Mouse (Mus musculus): ENCODE data around the gene Colca2.

Colca2 gene

GRCm38 (mm10) chr9:51272102-51272501, 6.3 kb downstream of the Colca2 start:
- no peak for DNase-seq (ENCODE audit: low read depth)

- DNase-seq (ENCODE audit: low read depth), result no peak
Observed at GRCm38 (mm10) chr9:51271073-51271472, 7.3 kb downstream of the Colca2 start.

- DNase-seq (ENCODE audit: low read depth), result no peak
Observed at GRCm38 (mm10) chr9:51268852-51269251, 9.5 kb downstream of the Colca2 start.

- DNase-seq (ENCODE audit: low read depth), result no peak
Observed at GRCm38 (mm10) chr9:51258426-51258825, 19.9 kb downstream of the Colca2 start.

GRCm38 (mm10) chr9:51256780-51257502, 21.4 kb downstream of the Colca2 start:
- no peak for DNase-seq (ENCODE audit: low read depth)

- no peak for DNase-seq (ENCODE audit: low read depth)
Observed at GRCm38 (mm10) chr9:51238741-51239385, 39.5 kb downstream of the Colca2 start.

GRCm38 (mm10) chr9:51232163-51232562, 46.2 kb downstream of the Colca2 start:
- DNase-seq (ENCODE audit: low read depth), result no peak

GRCm38 (mm10) chr9:51230701-51231389, 47.5 kb downstream of the Colca2 start:
- DNase-seq (ENCODE audit: low read depth), result no peak

GRCm38 (mm10) chr9:51225636-51226166, 52.7 kb downstream of the Colca2 start:
- DNase-seq (ENCODE audit: low read depth), result no peak

Data from fibroblast of lung, adult 2 months (primary cell).